Mouse (Mus musculus) heart, postnatal 0 days (tissue): ENCODE measurements around the gene Sox18.

ENCODE experiments used
- CTCF ChIP-seq: IDR thresholded peaks from 2 replicates; pipeline ENCODE4 v1.5.1; 2016; ENCODE audit warnings: antibody characterized with exemption, control low read depth, low read depth
- EP300 ChIP-seq: IDR thresholded peaks from 2 replicates; pipeline ENCODE4 v1.6.1; 2016; ENCODE audit warnings: antibody characterized with exemption, low read depth

DNA sequence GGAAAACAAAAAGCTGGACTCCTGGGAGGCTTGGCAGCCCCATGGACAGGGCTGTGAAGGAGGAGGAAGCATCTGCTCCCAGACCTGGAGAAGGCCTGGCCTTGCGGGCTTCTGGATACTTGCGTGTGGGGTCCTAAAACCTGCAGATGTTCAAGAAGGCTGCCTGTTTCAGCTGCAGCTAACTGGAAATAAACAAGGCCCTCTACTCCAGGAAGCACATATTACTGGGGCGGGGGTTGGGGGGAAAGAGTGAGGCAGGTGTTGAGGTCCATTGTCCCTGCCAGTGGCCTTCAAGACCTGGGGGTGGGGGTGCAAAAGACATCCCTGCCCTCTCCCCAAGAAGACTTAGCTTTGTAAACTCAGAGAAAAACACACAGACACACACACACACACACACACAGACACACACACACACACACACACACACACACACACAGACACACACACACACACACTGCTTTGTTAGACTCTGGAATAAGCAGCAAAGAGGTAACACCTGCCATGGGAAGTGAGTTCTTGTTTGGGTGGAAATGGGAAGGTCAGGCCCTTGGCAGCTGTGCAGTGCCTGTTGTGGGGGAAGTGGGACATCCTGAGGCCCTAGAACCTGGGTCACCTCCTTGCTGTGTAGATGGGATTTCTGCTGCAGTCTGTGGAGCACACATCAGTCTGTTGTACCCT lies 8.7 kb downstream of the Sox18 start:
- TF ChIP-seq CTCF (no peak), EP300 (peak; percentile 29; the same call in 1 of the 2 replicates)
